Mouse (Mus musculus) lung, adult 18-20 months (tissue): ENCODE results near the gene Epb41l3.

Source experiments
- DNase-seq, 2 experiments: peaks; one replicate each; pipeline ENCODE4 v3.0.0; 2022; ENCODE audit warnings: mixed read lengths in 2 of 2

Gene Epb41l3

DNA sequence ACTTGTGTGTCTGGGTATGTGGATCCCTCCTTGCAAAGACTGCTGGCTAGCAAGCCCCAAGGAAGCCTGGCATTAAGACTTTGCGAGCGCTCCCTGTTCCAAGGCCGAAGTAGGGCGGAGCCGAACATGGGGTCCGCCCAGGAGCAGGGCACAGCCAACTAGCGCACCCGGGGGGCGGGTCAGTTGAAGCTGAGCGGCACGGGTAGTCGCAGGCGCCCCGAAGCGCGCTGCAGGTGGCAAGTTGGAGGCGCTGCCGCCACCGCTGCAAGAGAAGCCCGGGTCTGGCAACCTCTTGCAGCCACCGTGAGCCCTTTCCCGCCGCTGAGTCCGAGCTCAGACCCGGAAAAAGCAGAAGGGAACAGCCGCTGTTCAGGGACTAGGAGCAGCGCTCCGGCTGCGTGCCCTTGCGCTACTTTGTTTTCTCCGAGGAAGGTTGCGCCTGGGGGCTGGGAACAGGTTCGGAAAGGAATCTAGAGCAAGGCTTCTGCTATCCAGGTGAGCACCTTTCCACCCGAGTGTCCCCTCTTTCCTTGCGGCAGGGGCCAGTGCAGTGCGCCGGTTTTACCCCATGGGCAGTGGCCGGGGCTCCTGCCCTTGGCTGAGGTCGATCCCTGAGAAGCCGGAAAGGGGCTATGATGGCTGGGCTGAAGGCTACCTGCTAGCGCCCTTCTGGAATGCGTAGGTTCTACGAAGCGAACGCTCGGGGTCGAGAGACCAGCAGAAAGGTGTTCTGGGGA, at the start of gene Epb41l3:
Gene Epb41l3 (plus strand): TSS at position 183 of the 737 bp plus-strand sequence.
- peak; percentile 57 to 69 for DNase-seq

DNA sequence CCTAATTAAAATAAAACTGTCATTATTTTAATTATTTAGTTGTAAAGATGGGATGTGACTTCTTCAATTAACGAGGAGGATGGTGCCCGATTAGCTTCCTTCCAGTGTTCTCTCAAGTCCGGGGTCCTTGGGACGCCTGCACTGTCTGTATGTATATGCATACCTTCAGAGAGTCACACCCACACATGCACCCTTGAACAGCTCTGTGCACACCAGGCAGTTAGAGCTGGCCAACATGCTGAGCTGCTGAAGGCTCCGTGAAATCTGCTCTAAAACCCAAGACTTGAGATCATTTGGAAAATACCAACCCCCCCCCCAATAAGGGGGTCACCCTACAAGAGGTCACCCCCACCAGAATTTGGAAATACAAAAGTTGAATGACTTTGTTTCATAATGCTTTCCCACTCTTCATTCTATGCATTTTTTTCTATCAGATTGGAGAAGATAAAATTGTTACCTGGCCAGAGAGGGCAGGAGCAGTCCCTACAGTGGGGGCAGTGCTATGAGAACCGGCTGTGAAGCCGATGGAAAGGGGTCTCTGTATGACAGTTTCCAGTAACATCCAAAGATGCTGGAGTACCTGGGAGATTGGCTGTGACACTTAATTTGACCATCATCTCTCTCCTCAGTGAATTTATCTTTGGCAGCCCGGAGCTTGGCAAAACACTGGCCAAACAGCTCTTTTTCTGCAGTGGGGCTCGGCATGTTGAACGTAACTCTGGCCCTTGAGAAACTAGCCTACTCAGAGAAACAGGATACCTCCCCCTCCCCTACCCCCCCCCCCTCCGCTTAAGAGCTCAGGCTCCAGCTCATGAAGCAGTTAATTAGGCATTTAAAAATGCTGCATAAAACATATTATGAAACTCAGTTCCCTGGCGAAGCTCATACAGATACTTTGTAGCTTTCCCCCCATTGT, 36.5 kb upstream of the Epb41l3 start:
- no peak for DNase-seq

DNA sequence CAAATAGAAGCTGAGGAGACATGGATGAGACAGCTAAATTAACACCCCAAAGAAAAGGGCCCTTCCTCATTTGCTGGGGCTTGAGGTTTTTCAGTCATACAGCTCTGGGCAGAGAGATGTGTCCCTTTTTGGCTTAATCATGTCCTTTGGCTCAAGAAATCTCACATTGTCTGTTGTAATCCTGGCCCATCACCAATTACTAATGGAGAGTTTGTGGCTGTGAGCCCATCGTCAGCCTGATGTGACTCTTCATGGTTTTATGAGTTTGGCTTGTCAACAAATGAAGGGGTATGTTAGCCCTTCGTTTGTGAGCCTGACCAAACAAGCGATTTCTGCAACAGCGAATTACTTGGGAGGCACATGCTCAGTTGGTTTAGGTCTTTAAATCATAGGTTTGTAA, 34.0 kb upstream of the Epb41l3 start:
- no peak for DNase-seq

DNA sequence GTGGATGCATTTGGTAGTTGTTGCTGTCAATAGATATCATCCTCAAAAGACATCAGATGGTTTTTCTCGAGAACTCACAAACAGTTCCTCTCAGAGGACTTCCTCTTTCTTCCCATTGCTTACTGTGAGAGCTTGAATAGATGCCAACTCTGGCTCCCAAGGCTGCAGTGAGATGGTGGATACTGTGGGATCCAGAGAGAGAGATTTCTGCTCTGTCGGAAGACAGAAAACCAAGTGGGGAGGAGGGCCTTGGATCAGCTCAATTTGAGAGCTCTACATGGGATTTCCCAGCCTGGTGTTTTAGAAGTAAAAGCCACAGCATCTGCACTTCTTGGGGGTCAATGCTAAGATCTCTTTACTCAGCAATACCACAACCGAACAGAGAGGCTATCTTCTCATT, 26.7 kb upstream of the Epb41l3 start:
- DNase-seq = no peak

DNA sequence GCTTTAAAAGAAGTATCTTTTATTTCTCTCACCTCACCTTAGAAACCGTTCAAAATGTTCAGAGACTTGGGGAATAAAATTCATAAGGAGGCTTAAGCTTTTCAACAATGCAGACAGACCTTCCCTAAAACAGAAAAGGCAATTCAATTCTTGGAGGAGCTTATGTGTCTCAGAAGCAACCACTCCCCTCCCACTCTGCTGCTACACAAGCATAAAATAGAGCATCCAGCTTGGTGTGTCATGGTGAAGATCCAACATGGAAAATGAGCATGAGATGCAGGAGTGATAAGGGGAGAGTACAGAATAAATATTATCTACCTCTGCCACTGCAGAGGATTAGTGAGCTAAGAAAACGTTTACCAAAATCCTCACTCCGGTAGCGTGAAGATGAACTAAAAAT, 21.5 kb upstream of the Epb41l3 start:
- DNase-seq = no peak

DNA sequence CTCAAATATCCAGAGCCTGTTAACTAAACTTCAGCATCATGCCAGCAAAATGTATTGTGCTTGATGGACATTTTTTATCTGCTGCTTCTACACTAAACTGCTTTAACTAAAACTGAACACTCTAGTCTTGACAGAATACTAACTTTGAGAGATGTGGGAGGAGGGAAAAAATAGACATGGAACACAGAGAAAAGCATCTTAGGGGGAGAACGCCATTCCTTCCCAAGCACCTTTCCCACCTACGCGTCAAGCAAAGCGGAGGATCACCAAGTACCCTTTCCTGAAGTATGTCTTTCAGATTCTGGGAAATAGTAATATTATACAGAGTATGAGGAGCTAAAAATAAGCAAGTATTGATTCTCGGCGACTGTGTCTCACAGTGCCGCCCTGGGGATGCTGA, 15.7 kb upstream of the Epb41l3 start:
- no peak for DNase-seq

DNA sequence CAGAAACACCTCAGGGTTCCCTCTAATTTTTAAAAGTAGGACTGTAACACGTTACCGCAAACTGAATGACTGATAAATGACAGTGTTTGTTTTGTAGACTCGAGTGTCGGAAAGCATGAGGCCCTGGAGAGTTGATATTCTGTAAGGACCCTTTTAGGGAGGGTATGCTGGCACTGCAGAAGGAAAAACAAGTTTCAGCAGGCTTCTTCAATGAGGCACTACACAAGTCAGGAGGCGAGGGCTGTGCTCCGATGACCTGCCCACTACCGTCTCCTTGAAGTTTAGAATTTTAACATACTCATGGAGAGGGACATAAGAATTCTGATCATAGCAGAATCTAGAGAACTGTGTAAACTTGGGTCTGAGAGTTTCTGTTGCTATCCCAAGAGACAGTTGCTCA, 15.1 kb upstream of the Epb41l3 start:
- DNase-seq = no peak

DNA sequence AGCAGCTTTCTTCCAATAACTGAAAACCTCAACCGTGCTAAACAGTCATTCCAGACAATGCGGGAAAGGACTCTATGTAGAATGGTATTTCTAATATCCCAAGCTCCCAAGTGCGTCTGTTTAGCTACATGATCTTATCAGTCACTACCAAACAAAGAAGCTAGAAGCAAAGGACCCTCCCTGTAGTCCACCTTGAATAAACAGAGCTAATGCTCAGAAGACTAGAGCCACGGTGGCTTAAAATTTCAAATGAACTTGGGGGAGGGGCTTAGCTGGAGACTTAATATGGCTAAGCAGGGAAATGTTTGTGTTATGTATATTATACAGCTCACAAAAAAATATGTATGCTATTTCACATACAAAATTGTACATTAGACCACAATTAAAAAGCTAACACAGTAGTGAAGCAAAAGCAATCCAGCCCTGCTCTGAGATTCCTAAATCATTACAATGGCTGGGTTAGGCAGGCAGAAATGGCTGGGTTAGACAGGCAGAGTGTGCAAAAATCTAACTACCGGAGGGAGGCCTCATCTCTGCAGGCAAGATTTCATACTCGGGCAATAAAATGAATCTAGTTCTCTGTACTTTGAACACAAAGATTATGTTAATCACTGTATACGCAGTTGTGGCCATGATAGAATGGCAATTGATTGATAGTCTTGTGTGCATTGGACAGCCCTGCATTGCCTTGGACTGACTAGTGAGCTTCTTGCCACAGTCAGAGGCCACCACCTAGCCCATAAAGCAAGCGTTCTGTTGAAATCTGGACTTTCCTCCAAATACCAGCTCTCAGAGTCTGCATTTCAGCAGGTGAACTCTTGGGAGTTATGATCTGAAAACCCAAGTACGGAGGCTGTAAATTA, 13.4 kb upstream of the Epb41l3 start:
- DNase-seq = no peak

DNA sequence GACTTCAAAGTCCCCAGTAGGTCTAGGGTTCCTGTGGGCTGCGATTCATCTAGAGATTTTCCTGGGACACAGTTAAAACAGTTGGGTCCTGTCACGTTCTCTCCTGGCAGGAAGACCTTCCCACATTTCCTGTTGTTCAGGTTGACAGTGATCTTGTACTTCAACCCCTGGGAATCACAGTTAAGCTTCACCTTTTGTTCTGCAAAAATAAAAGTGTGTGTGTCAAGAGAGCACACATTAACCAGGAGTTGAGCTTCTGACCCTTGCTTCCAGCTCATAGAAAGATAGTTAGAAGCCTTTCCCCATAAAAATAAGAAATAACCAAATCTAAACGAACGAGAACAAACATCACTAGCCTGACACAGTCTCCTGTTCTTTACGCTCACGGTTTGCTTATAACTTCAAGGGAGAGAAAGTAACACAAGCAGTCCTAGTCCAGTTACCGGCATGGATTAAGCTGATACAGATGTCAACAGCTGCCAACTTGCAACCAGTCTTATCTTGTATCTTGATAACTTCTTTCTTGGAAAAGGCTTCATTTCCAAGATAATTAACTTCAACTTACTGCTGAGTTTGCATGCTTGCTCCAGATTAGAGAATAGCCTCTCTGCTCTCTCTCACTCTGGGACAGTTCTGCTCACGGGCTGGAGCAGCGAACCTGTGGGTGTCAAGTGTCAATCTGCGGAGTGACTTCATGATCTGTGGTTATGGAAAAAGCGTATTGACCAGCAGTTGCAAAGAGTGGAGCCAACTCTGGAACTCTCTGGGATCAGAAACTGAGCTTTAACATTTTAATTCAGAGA, 7.3 kb upstream of the Epb41l3 start:
- DNase-seq = no peak

DNA sequence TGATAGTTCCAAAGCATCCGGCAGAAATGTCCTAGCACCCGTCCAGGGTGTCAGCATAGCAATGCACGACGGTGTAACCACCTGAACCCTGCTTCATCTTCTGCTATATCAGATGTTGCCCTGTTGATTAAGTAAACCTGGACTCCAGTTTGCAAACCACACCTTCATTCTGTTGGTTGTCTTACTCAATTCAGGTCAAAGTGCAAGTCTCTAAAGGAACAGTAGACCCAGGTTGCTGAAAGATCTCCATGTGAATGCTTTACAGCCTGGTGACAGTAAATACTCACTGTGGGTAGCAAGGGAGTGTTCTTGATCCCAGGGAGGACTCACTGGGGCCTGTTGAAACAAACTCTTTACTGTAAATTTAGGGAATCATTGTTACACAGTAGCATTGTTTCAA, 1.4 kb upstream of the Epb41l3 start:
- DNase-seq = no peak

DNA sequence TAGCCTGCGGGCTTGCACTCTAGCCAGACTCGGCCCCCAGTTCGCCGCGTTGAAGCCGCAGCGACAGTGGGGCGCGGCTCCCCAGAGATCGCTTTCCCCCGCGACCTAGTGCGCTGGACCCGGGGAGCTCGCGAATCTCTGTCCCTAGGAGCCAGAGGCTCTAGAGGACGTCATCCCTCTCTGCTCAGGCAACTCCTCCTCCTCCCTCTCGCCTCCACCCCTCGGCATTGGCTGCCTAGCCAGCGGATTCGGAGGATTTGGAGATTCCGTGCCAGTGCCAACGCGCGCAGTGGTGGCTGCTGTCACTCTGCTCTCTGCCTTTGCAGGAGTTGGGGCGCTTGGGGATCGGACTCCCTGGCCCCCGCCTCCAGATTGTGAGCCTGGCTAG, 749 bp downstream of the Epb41l3 start:
- peak; percentile 8 to 29 for DNase-seq

DNA sequence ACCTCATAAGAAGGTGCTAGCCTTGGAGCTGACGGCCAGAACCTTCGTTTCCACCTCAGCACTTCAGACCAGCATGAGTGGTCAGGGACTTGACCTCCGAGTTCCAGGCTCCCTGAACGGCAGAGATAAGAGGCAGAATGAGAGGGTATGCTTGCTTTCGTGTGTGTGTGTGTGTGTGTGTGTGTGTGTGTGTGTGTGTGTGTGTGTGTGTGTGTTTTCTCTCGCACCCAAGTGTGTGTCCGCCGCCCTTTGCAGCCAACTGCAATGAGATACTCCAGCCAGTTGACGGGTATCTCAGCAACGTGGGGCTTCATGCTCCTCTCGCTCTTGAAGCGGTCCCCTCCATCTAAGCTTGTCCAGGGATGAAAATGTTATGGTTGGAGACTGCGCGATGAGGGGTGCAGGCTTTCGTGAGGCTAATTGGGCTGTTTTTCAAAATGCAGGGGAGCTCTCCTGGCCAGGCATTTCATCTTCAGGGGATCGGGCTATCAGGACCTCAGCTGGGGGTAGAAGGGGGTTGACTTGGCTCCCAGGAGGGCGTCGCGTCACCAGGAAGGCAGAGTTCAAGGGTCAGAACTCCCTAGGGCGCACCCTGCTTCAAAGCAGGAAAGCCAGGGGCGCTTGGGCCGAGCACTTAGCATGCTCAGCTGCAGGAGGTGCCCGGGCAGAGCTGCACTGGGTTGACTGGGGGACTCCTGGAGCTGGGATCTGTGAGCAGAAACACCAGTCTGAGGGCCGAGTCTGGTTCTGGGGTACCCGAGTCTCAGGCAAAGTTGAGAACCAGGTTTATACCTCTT, 1.5 kb downstream of the Epb41l3 start:
- no peak for DNase-seq

DNA sequence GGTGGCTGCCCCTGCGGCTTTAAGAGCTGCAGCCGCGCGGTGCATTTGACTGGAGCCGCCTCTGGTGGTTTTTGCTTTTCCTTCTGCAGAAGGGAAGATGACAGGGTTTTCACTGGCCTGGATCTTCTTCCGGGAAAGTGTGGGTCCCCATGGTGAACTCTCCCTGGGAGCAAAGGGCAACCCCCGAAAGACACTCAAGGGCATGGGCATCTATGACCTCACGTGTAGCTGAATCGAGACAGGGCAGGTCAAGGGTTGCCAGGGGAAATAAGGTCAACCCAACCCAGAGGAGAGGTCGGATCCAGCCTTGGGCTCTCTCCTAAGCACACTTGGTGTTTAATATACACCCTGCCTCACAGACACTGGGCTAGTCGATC, 2.0 kb downstream of the Epb41l3 start:
- DNase-seq = no peak

DNA sequence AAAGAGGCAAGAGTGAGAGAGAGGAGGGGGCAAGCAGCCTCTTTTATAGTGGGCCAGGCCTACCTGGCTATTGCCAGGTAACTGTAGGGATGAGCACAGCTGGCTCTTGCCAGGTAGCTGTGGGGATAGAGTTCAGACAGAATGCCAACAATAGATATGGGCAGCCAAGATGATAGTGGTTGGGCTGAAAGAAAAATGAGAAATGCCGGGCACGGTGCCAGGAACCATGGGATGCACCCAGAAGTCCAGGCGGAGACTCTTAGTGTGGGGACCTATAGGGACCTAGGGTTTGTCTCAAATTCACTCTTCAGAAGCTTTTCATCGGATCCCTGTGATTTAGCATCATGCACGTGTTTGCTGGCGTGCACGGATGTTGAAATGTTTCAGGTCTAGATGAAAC, 6.8 kb downstream of the Epb41l3 start:
- no peak for DNase-seq

DNA sequence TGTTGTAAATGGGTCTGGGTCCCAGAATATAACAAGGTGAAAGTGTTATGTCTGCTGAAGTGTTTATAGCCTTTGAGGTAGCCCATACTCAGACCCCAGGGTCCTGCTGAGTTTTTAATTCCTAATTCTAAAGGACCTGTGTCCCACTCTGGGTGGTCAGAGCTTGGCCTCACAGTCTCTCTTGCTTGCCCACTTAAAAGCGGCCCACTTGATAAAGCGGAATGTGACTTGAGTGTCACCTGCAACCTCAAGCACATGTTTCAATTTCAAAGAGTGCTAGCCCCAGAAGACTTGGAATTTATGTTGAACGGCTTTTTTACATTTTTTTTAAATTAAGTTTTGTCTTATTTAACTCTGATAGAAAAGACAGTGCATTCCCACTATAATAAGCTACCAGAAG, 16.1 kb downstream of the Epb41l3 start:
- DNase-seq = peak in 1 of 2 experiments; percentile 10

DNA sequence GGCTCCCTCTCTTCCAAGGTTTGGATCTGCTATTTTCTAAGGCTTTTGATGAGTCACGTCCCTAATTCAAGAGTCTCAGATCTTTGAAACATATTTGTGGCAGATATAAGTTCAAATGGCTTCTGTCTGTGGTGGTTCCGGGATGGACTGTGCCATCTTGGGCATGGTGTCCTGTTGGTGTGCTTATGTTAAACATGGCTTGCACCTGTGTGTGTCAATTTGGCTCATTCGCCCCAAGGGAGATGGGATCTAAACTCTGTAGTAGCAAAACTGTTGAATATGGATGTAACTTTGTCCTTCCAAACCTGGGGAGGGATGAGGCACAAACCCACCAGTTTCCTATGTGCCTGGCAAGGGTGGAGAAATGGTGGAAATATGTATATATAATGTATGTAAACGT, 21.6 kb downstream of the Epb41l3 start:
- DNase-seq = no peak

DNA sequence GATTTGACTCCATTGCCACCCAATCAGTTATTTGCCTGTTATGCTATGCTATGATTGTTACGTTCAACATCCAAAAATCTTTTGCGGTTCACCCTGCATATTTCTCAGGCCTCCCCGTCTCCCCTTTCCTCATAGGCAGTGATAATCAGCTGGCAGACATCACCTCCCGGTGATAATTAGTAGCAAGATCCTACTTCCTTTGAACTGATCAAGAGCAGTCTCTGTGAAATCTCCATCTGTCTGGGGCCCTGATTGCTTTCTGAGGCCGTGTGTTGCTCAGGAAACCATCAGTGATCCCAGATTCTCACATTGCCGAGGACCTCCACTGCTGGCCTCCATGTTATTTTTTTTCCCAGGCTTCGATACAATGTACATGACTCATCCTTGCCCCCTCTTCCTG, 22.5 kb downstream of the Epb41l3 start:
- DNase-seq = no peak

DNA sequence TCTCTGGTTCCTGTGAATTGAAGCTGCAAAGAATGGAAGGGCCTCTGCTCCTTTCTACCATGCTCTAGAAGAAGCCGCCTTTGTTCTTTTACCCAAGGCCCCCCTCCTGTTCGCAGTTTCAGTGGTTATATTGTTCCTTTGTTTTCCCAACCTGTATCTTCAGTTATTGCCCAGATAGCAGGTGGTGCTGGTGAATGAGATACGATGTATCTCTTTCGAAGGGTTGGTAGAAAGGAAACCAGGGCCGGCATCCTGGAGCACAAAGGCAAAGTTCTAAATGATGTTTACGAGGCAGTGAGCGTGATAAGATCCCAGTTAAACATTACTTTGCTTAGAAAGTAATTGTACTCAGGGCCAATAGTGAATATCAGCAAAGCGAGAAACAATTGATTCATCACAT, 27.8 kb downstream of the Epb41l3 start:
- DNase-seq = no peak

DNA sequence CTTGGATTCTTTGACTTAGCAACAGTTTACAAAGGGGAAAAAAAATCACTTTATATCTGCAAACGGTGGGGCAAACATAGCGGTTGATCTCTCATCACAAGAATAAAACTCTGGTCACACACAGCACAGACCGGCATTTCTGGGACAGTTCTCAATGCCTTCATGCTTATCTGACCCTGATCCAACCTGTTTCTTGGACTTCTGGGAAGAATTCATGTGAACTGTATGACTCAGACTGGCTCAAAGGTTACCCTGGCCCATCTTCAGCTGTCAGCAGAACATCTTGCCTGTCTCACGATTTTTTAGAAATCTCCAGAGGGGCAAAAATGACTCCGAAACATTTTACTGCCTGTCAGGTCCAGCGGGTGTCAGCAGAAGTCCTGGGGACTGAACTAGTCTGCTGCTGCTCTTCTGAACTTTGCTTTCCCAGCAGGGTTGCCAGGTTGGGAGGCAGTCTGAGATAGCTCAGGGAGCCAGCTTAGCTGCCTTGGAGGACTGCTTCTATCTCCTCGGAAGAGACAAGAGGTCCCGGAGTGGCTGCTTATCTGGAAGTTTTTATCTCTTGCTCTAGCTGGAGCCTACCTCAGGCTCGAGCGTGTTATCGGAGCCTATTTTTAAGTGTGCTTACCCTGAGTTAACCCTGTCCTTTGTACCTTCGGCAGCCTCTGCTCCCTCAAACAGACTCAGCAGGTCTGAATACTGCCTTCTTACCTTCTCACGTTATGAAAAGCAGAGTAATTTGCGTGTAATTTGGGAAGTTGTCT, 29.7 kb downstream of the Epb41l3 start:
- DNase-seq = no peak

DNA sequence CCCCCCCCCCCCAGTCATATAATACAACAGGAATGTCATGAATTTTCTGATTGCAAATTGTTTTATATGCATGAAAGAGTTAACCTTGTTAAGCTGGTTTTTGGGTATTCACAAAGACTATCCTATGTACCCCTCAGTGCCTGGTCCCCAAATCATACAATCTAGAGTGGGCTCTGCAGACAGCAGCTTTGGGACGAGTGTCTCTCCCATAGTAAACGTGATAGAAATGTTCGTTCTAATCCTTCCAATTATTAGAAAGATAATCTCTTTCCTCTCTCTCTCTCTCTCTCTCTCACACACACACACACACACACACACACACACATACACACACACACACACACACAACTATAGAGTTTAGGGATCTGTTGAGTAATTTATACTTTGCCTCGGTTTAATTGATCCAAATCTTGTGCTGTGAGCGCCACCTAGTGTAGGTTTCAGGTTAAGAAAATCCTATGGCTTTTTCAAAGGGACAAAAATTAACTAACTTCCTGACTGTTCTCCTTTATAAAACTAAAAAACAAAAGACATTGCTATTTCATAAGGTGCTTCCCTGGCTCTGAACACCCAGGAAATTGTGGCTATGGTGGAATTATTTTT, 30.4 kb downstream of the Epb41l3 start:
- peak in 1 of 2 experiments; percentile 28 for DNase-seq
